Mouse (Mus musculus) MEL (cell line): ENCODE data around the gene Cblc.

Source experiments
- CHD2 ChIP-seq: IDR thresholded peaks from 2 replicates; pipeline ENCODE4 v1.6.1; 2011; ENCODE audit warnings: low read length, improper control_type of control experiment
- CTCF ChIP-seq, 3 experiments: IDR thresholded peaks in 2 of 3; conservative IDR thresholded peaks in 1 of 3; 2 replicates each; pipeline ENCODE4 v1.5.1; 2011 to 2012; ENCODE audit warnings: low read length in 3 of 3, low read depth in 2 of 3, mild to moderate bottlenecking in 2 of 3, improper control_type of control experiment in 1 of 3, inconsistent platforms in 1 of 3, mixed read lengths in 1 of 3, moderate library complexity in 1 of 3; ENCODE audit not compliant: control insufficient read depth in 1 of 3, insufficient read depth in 1 of 3, poor library complexity in 1 of 3, severe bottlenecking in 1 of 3
- ELF1 ChIP-seq: IDR thresholded peaks from 2 replicates; pipeline ENCODE4 v1.6.1; 2014; ENCODE audit warnings: low read depth, mild to moderate bottlenecking, inconsistent platforms, low read length, improper control_type of control experiment, moderate library complexity
- ETS1 ChIP-seq: IDR thresholded peaks from 2 replicates; pipeline ENCODE4 v1.6.1; 2012; ENCODE audit warnings: low read depth, mild to moderate bottlenecking, inconsistent platforms, low read length, improper control_type of control experiment, moderate library complexity
- GATA1 ChIP-seq: IDR thresholded peaks from 2 replicates; pipeline ENCODE4 v1.6.1; 2011; ENCODE audit warnings: low read depth, low read length, improper control_type of control experiment
- MAFK ChIP-seq: IDR thresholded peaks from 2 replicates; pipeline ENCODE4 v1.6.1; 2011; ENCODE audit warnings: low read depth, mild to moderate bottlenecking, low read length, improper control_type of control experiment, borderline replicate concordance
- MAX ChIP-seq: IDR thresholded peaks from 2 replicates; pipeline ENCODE4 v1.6.1; 2011; ENCODE audit warnings: low read length, improper control_type of control experiment
- MYC ChIP-seq: IDR thresholded peaks from 2 replicates; pipeline ENCODE4 v1.6.1; 2011; ENCODE audit warnings: low read depth, mild to moderate bottlenecking, low read length, improper control_type of control experiment, moderate library complexity
- POLR2A ChIP-seq, 2 experiments: IDR thresholded peaks; 2 replicates each; pipeline ENCODE4 v1.6.1; 2011 to 2012; ENCODE audit warnings: low read length in 2 of 2, mild to moderate bottlenecking in 2 of 2, control low read depth in 1 of 2, improper control_type of control experiment in 1 of 2, low read depth in 1 of 2, moderate library complexity in 1 of 2; ENCODE audit not compliant: control insufficient read depth in 1 of 2, insufficient read depth in 1 of 2, poor library complexity in 1 of 2
- TAL1 ChIP-seq: IDR thresholded peaks from 2 replicates; pipeline ENCODE4 v1.6.1; 2012; ENCODE audit warnings: mild to moderate bottlenecking, inconsistent platforms, low read length, moderate library complexity, mixed read lengths
- USF1 ChIP-seq: IDR thresholded peaks from 2 replicates; pipeline ENCODE4 v1.6.1; 2014; ENCODE audit warnings: low read depth, mild to moderate bottlenecking, inconsistent platforms, low read length, improper control_type of control experiment, moderate library complexity
- ZKSCAN1 ChIP-seq: IDR thresholded peaks from 2 replicates; pipeline ENCODE4 v1.6.1; 2012; ENCODE audit warnings: low read depth, mild to moderate bottlenecking, inconsistent platforms, low read length, improper control_type of control experiment, moderate library complexity

DNA sequence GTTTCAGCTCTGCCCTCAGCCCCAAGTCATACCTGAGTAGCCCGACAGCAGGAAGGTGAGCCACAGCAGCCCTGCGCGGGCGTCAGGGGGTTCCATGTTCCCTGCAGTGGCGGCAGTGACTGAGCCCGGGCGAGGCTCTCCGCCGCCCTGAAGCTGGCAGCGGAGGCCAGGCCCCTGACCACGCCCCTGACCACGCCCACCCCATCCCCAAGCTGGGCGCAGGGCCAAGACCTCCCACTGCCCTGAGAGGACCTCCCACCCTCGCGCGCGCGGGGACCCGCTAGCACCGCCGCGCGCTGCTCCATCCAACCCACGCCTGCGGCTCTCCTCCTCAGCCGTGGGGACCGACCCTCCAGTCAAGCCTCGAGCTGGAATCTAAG is 26.2 kb downstream of the Cblc start:
- no peak for TF ChIP-seq CTCF (IDR thresholded peaks at IDR 0.05 in 2 of 3, conservative IDR thresholded peaks at IDR 0.05 in 1 of 3; ENCODE audit: control insufficient read depth in 1 of 3, insufficient read depth in 1 of 3, low read depth in 2 of 3, low read length in 3 of 3, poor library complexity in 1 of 3, severe bottlenecking in 1 of 3)
- TF ChIP-seq MAFK = no peak
- TF ChIP-seq ZKSCAN1 = no peak
- no peak for TF ChIP-seq TAL1
- TF ChIP-seq POLR2A (IDR thresholded peaks at IDR 0.05; ENCODE audit: control insufficient read depth in 1 of 2, insufficient read depth in 1 of 2, low read depth in 1 of 2, low read length in 2 of 2, poor library complexity in 1 of 2) = peak; percentile 35 to 62; a peak in 2 of 4 replicates
- TF ChIP-seq ELF1 = no peak
- TF ChIP-seq CHD2 = no peak
- no peak for TF ChIP-seq GATA1
- no peak for TF ChIP-seq MYC
- no peak for TF ChIP-seq ETS1
- no peak for TF ChIP-seq USF1
- TF ChIP-seq MAX = no peak; the same call in 1 of the 2 replicates
